Mouse (Mus musculus): ENCODE data around the gene Akap8.

DNA sequence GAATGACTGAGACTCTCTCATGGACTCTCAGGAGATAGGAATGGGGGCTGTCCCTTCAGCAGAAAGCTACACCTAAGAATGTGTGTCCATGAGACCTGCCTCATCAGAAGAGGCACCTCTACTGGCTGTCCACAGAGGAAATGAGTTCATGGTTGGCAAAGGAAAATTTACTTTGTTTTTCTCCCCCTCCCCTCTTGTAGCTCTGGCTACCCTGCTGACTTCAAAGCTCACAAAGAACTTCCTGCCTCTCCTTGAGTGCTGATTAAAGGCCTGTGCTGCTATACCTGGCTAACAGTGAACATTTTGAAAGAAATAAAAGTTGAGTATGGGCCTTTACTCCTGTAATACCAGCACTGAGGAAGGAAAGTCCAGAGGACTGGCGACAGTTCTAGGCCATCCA, 20.1 kb upstream of the Akap8 start:
- TF ChIP-seq POLR2A (IDR thresholded peaks at IDR 0.05; ENCODE audit: insufficient read length, low read depth) (no peak), USF1 (IDR thresholded peaks at IDR 0.05; ENCODE audit: low read depth) (no peak), MAX (IDR thresholded peaks at IDR 0.05; ENCODE audit: low read depth) (no peak), REST (IDR thresholded peaks at IDR 0.05; ENCODE audit: insufficient read depth, insufficient read length) (no peak), CEBPB (IDR thresholded peaks at IDR 0.05; ENCODE audit: insufficient read depth, poor library complexity, severe bottlenecking) (no peak), POLR2AphosphoS2 (IDR thresholded peaks at IDR 0.05; ENCODE audit: insufficient read length, low read depth) (no peak), TCF3 (IDR thresholded peaks at IDR 0.05; ENCODE audit: insufficient read length, low read depth) (no peak), MYOG (IDR thresholded peaks at IDR 0.05; ENCODE audit: control insufficient read depth in 1 of 3, insufficient read depth in 1 of 3, insufficient read length in 2 of 3, low read depth in 2 of 3) (no peak)

Data from myocyte (in vitro differentiated cells).